Mouse (Mus musculus): ENCODE measurements around the gene Fam155a.

GRCm38 (mm10) chr8:9167995-9168394 is 603.0 kb downstream of the Fam155a start:
- TF ChIP-seq CTCF (IDR thresholded peaks at IDR 0.05; ENCODE audit: low read depth) (no peak), EP300 (IDR thresholded peaks at IDR 0.05; ENCODE audit: low read depth) (no peak)
